Mouse (Mus musculus) CD8-positive naive resting alpha-beta T cell, adult 2 months (primary cell): ENCODE measurements around the gene Parvb.

ENCODE experiments used
- DNase-seq, 2 experiments: peaks; one replicate each; pipeline ENCODE4 v3.0.0; 2022; ENCODE audit warnings: low read depth in 2 of 2, low spot score in 2 of 2

Gene Parvb

GRCm38 (mm10) chr15:84231721-84232561 lies at the start of gene Parvb:
Gene Parvb (plus strand): TSS chr15:84232043.
- no peak for DNase-seq

- no peak for DNase-seq
Measured at GRCm38 (mm10) chr15:84183967-84184366, 47.9 kb upstream of the Parvb start.

- DNase-seq, result no peak
Measured at GRCm38 (mm10) chr15:84186196-84186595, 45.6 kb upstream of the Parvb start.

- DNase-seq, result no peak
Measured at GRCm38 (mm10) chr15:84188887-84189530, 42.8 kb upstream of the Parvb start.

GRCm38 (mm10) chr15:84189881-84190280 lies 42.0 kb upstream of the Parvb start:
- DNase-seq, result no peak

GRCm38 (mm10) chr15:84191724-84192057 lies 40.2 kb upstream of the Parvb start:
- no peak for DNase-seq

- peak; percentile 85 to 89 for DNase-seq
Measured at GRCm38 (mm10) chr15:84192058-84192791, 39.6 kb upstream of the Parvb start, which contains the start of gene Samm50. Gene Samm50 (plus strand): TSS chr15:84192241.

- no peak for DNase-seq
Measured at GRCm38 (mm10) chr15:84196486-84197165, 35.2 kb upstream of the Parvb start.

- DNase-seq, result no peak
Measured at GRCm38 (mm10) chr15:84207327-84207726, 24.5 kb upstream of the Parvb start.

GRCm38 (mm10) chr15:84209517-84210412 lies 22.1 kb upstream of the Parvb start:
- DNase-seq, result no peak

- no peak for DNase-seq
Measured at GRCm38 (mm10) chr15:84210461-84210860, 21.4 kb upstream of the Parvb start.

GRCm38 (mm10) chr15:84210941-84211340 lies 20.9 kb upstream of the Parvb start:
- DNase-seq, result no peak

GRCm38 (mm10) chr15:84211564-84211963 lies 20.3 kb upstream of the Parvb start:
- DNase-seq, result no peak

GRCm38 (mm10) chr15:84212031-84212755 lies 19.6 kb upstream of the Parvb start:
- DNase-seq, result peak; percentile 46 to 52

GRCm38 (mm10) chr15:84212756-84213105 lies 19.1 kb upstream of the Parvb start:
- no peak for DNase-seq

GRCm38 (mm10) chr15:84213162-84213739 lies 18.6 kb upstream of the Parvb start:
- DNase-seq, result no peak

- DNase-seq, result no peak
Measured at GRCm38 (mm10) chr15:84214476-84214875, 17.4 kb upstream of the Parvb start.

GRCm38 (mm10) chr15:84215273-84215672 lies 16.6 kb upstream of the Parvb start:
- DNase-seq, result no peak

GRCm38 (mm10) chr15:84216026-84216425 lies 15.8 kb upstream of the Parvb start:
- no peak for DNase-seq
